Mouse (Mus musculus) heart, embryonic 10.5 days (tissue): ENCODE results near the gene Ccdc71l. TPM values are rescaled to one million over a fixed set of nuclear protein-coding genes. Genes with fewer than 3 reads are reported as not detected.

ENCODE experiments used
- DNase-seq: peaks from one replicate; pipeline ENCODE4 v3.0.0-alpha.2; 2017; ENCODE audit warnings: low spot score
- H3K27ac ChIP-seq: fragments of 300-500 bp; sonication (generic); 2 replicates; pipeline ENCODE4 v1.5.1; 2016; ENCODE audit warnings: mild to moderate bottlenecking
- H3K27me3 ChIP-seq: fragments of 300-500 bp; sonication (generic); 2 replicates; pipeline ENCODE4 v1.6.1; 2016; ENCODE audit warnings: mild to moderate bottlenecking; ENCODE audit not compliant: poor library complexity, insufficient read depth, severe bottlenecking
- H3K36me3 ChIP-seq: fragments of 300-500 bp; sonication (generic); 2 replicates; pipeline ENCODE4 v1.6.1; 2016; ENCODE audit warnings: mild to moderate bottlenecking, moderate library complexity
- H3K4me1 ChIP-seq: fragments of 300-500 bp; sonication (generic); 2 replicates; pipeline ENCODE4 v1.6.1; 2016; ENCODE audit warnings: mild to moderate bottlenecking
- H3K4me3 ChIP-seq: fragments of 300-500 bp; sonication (generic); 2 replicates; pipeline ENCODE4 v1.5.1; 2016; ENCODE audit warnings: mild to moderate bottlenecking, moderate library complexity
- H3K9me3 ChIP-seq: fragments of 300-500 bp; sonication (generic); 2 replicates; pipeline ENCODE4 v1.6.1; 2016; ENCODE audit warnings: mild to moderate bottlenecking, moderate library complexity
- WGBS: fragments of 180-500 bp; shearing (Covaris S2); methylation state at CpG from one replicate; pipeline ENCODE4 v1.1.7; 2016; 5-methylcytosine and 5-hydroxymethylcytosine counted together
- polyA plus RNA-seq: library from polyadenylated mRNA; unstranded; fragments of >200 nt; fragmentation: Nextera tagmentation; extraction: Ambion mirVana; gene quantifications from 2 replicates; pipeline ENCODE4 v1.2.1, GENCODE M21; 2016

Gene Ccdc71l
- 2.2 and 3.2 TPM in 2 replicates for polyA plus RNA-seq

DNA sequence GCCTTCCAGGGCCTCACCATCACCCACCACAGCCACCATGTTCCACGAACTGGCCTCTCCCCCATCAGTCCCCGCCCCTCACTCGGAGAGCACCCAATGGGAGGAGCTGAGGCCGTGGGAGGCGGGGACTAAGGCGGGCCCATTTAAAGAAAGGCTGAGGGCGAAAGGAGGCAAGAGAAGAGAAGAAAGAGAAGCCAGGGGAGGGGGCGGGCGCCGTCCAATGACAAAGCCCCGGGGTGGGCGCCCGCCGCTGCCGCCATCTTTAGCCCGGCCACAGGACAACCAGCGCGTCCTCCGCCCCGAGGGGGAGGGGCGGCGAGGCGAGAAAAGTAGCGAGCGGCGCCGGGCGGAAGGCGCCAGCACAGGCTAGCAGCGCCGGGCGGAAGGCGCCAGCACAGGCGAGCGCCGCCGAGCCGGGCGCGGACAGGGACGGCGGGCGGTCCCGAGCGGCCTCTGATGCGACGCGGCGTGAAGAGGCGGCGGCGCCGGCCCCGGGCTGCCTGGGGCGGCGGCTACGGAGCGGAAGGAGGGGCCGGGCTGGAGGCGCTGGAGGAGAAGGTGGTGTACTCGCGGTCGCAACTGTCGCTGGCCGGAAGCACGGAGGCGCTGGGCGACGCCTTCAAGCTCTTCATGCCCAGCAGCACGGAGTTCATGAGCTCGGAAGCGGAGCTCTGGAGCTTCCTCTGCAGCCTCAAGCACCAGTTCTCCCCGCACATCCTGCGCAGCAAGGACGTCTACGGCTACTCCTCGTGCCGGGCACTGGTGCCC lies at the start of gene Ccdc71l:
TSS of gene Ccdc71l (plus strand) at position 177 of the 768 bp plus-strand sequence.
- Histone ChIP-seq H3K4me1 (peaks cover 4% of the 10 kb centered on the region; the same call in 1 of the 2 replicates), H3K36me3 (no peaks in the 10 kb centered on the region; the same call in 1 of the 2 replicates), H3K4me3 (peak within 1 kb of the TSS; percentile 91), H3K27ac (peak within 1 kb of the TSS; percentile 97), H3K27me3 (no peaks in the 10 kb centered on the region), H3K9me3 (no peaks in the 10 kb centered on the region)
- peak; percentile 94 for DNase-seq
- WGBS = under 1% methylated on average over 77 of the region's 78 CpGs

DNA sequence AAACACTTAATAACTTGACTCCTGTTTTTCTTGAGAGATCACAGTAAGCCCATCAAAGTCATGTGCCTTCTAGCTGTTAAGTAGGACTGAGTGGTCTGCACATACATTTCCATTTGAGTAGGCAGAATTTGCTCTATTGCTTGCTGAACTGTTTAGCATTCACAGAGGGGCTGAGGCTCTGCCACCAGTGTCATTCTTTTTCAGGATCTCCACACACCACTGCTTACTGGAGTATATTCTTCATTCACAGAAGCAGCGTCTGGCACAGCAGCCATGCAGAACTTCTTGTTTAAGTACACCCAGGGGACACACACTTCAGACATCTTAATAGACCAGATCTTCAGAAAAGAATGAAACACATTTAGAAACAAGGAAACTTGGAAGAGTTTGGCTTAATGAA lies 39.4 kb upstream of the Ccdc71l start:
- no peaks in the 10 kb centered on the region for H3K9me3 ChIP-seq
- H3K4me1 ChIP-seq = no peaks in the 10 kb centered on the region
- no peak overlapping the region for H3K27ac ChIP-seq
- 67% methylated on average over 1 of the region's 1 CpGs for WGBS
- no peak for DNase-seq
- no peaks in the 10 kb centered on the region for H3K27me3 ChIP-seq
- H3K4me3 ChIP-seq = no peak overlapping the region
- H3K36me3 ChIP-seq = no peaks in the 10 kb centered on the region

DNA sequence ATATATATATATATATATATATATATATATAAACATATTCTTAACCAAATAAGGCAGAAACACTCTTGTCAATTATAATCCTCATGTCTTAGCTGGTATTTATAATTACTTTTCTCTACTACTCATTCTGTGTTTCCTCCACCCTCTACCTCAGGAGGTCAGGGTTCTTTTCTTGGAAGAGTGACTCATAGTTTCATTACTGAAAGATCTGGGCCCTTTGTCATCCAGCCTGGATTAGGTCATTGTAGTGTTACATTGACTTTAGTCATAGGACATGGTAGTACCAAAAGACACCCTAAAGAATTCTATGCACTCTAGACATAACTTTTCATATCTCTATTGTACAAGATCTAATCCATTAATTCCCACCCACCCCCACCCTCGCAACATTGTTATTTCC lies 35.0 kb upstream of the Ccdc71l start:
- 81% methylated on average over 1 of the region's 1 CpGs for WGBS

DNA sequence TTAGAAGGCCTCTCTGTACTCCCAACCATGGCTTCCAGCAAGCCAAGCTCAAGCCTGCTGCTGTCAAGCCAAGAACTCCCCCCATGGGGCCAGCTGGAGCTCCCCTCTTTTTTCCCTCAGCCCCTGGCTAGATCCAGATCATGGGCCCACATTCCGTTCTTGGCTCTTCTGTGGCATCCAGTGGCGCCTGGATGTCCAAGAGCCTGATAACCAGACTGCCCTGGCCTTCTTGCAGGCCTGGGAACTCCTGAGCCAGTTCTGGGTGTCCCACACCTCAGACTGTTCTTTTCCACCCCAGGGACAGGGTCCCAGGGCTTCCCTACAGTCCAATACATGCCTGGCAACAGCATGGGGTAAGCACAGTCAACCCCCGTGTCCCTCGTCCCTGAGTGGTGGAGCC lies 32.4 kb upstream of the Ccdc71l start:
- H3K36me3 ChIP-seq = no peaks in the 10 kb centered on the region
- WGBS = 80% methylated on average over 4 of the region's 4 CpGs
- no peak overlapping the region for H3K4me3 ChIP-seq
- H3K27me3 ChIP-seq = no peaks in the 10 kb centered on the region
- no peak for DNase-seq
- H3K27ac ChIP-seq = no peak overlapping the region
- H3K4me1 ChIP-seq = no peaks in the 10 kb centered on the region
- H3K9me3 ChIP-seq = no peaks in the 10 kb centered on the region

More for the DNA sequence above, 35.0 kb upstream of the Ccdc71l start:
- no peaks in the 10 kb centered on the region for H3K36me3 ChIP-seq
- H3K27me3 ChIP-seq = no peaks in the 10 kb centered on the region
- no peak overlapping the region for H3K4me3 ChIP-seq
- H3K4me1 ChIP-seq = no peaks in the 10 kb centered on the region
- no peak for DNase-seq
- no peaks in the 10 kb centered on the region for H3K9me3 ChIP-seq
- H3K27ac ChIP-seq = no peak overlapping the region

DNA sequence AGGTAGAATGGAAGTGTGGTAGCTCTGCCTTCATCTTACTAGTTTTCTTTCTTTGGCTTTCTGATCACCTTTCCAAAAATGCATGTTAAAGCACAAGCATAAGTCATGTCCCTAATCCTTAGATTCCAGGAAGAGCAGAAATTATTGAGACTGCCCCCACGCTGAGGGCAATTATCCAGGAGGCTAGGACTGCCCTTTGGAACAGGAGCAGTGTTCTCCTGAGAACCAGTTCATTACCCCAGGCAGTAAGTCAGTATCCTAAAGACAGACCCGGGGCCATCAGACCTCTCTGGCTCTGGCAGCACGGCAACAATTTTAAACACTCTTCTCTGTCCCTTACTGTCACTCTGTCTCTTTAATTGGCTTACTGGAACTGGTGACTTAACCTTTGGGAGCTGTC lies 30.0 kb upstream of the Ccdc71l start:
- 83% methylated on average over 3 of the region's 3 CpGs for WGBS
- no peak overlapping the region for H3K4me3 ChIP-seq
- no peaks in the 10 kb centered on the region for H3K9me3 ChIP-seq
- no peak for DNase-seq
- no peaks in the 10 kb centered on the region for H3K4me1 ChIP-seq
- no peaks in the 10 kb centered on the region for H3K27me3 ChIP-seq
- H3K27ac ChIP-seq = no peak overlapping the region
- H3K36me3 ChIP-seq = no peaks in the 10 kb centered on the region

DNA sequence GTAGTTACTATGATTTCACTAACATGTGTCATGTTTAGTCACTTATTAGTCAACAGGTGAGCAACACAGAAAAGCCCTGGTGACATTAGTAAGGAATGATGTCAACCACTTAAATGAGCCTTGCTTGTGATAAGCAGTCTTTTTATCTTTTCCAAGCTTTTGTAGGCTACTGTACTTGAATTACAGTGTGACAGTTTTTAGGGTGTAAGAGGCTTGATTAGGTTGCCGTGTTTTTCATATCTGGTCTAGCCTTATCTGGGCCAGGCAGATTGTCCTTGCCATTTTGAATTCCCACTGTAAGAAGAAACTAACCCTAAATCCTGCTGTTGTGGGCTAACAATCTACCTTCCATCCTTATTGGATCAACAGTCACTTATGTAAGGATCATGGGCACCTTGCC lies 26.6 kb upstream of the Ccdc71l start:
- Histone ChIP-seq H3K27me3 (no peaks in the 10 kb centered on the region), H3K9me3 (peaks cover 3% of the 10 kb centered on the region; the same call in 1 of the 2 replicates), H3K36me3 (no peaks in the 10 kb centered on the region), H3K4me3 (no peak overlapping the region), H3K4me1 (no peaks in the 10 kb centered on the region), H3K27ac (no peak overlapping the region)
- 37% methylated on average over 1 of the region's 1 CpGs for WGBS
- DNase-seq = no peak

DNA sequence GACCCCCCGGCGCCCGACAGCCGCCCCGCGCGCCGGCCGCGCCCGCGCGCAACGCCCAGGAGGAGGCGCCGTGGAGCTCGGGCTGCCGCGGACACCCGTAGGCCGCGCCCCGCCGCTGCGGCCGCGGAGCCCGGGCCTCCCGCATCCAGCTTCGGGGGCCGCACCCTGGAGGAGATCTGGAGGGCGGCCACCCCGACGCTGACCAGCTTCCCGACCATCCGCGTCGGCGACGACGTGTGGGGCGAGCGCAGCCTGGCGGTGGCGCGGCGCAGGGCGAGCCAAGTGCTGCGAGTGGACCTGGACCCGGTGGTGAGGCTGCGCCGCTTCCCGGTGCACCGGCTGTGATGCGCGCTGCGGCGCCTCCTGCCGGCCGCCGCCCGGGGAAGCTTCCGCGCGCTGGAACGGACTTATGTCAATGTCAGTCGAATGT lies 807 bp downstream of the Ccdc71l start:
- Histone ChIP-seq H3K27me3 (no peaks in the 10 kb centered on the region), H3K36me3 (no peaks in the 10 kb centered on the region; the same call in 1 of the 2 replicates), H3K4me3 (peak overlapping the region; percentile 91), H3K4me1 (peaks cover 4% of the 10 kb centered on the region; the same call in 1 of the 2 replicates), H3K27ac (peak overlapping the region; percentile 97), H3K9me3 (no peaks in the 10 kb centered on the region)
- DNase-seq = peak; percentile 94
- WGBS = under 1% methylated on average over 67 of the region's 67 CpGs

DNA sequence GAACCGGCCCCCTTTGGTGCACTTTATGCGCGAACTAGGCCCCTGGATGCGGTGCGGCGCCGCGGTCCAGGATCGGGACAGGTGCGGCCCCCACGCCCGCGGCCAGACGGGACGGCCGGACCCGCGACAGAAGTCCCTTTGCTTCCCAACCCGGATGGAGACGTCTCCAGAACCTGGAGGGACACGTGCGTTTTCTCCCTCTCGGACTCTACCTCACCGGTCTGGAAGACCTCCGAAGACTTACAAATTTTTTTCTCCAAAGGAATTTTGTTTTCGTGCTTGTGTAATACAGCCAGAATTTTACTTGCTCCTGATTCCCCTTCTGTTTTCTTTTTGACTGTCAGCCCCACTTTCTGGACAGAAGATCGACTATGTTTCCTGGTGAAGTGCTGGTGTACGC lies 1.2 kb downstream of the Ccdc71l start:
- Histone ChIP-seq H3K9me3 (no peaks in the 10 kb centered on the region), H3K27me3 (no peaks in the 10 kb centered on the region), H3K36me3 (no peaks in the 10 kb centered on the region; the same call in 1 of the 2 replicates), H3K4me3 (peak overlapping the region; percentile 91), H3K4me1 (peaks cover 4% of the 10 kb centered on the region; the same call in 1 of the 2 replicates), H3K27ac (peak overlapping the region; percentile 97)
- no peak for DNase-seq
- 5% methylated on average over 28 of the region's 28 CpGs for WGBS

DNA sequence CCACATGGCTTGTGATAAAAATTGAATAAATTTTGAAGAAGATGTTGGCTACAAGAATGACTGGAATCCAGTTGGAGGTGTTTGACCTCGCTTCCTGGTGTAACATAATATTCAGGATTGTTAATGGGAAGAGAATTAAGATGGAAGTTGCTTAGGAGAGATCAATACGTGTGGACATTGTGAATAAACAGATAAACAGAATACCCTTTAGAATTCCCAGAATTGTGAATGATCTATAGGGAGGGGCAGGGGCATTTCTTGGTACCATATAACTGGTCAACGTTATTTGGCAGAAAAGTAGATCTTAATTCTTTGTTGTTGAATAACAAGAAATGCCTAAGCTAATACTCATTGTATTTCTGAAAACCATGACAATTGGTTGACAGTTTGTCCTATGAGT lies 2.0 kb downstream of the Ccdc71l start:
- H3K4me1 ChIP-seq = peaks cover 4% of the 10 kb centered on the region; the same call in 1 of the 2 replicates

DNA sequence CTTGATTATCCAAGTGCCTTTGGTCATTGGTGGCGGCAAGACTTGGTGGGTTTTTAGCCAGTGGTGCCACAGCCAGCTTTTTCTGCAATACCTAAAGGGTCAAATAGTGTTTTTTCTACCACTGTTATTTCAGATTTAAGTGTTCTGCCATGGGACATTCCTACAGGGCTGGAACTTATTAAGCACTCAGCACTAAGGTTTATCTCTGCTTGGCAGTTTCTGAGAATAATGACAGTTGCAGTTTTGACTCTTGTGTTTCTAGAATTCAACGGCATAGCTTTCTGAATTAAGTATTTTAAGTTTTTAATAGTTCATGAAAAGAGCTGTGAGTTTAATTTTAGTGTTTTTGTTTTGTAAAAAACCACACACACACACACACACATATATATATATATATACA lies 2.5 kb downstream of the Ccdc71l start:
- Histone ChIP-seq H3K27me3 (no peaks in the 10 kb centered on the region), H3K9me3 (no peaks in the 10 kb centered on the region), H3K36me3 (no peaks in the 10 kb centered on the region; the same call in 1 of the 2 replicates), H3K4me1 (peaks cover 4% of the 10 kb centered on the region; the same call in 1 of the 2 replicates), H3K27ac (no peak overlapping the region), H3K4me3 (peak overlapping the region; percentile 91)
- 85% methylated on average over 2 of the region's 2 CpGs for WGBS
- no peak for DNase-seq

More for the DNA sequence above, 2.0 kb downstream of the Ccdc71l start:
- no peaks in the 10 kb centered on the region for H3K9me3 ChIP-seq
- 80% methylated on average over 3 of the region's 3 CpGs for WGBS
- no peaks in the 10 kb centered on the region; the same call in 1 of the 2 replicates for H3K36me3 ChIP-seq
- no peak for DNase-seq
- no peak overlapping the region for H3K27ac ChIP-seq
- H3K27me3 ChIP-seq = no peaks in the 10 kb centered on the region
- peak overlapping the region; percentile 91 for H3K4me3 ChIP-seq

DNA sequence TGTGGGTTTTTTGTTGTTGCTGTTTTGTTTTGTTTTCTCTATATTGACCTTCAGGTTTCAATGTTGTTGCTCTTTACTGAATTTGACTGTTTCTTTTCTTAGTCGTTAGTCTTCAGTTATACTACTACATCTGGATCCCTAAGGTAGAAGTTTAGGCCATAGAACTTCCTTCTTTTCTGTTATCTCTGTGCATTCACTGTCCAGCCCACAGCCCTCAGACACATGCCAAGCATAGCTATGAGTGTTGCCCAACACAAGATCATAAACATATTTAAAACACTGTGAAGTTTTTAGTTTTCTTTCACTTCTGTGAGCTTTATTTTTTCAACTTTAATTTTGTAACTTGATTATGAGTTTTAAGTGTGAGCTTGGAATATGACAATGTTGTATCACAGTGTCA lies 41.0 kb downstream of the Ccdc71l start:
- Histone ChIP-seq H3K27ac (no peak overlapping the region), H3K9me3 (no peaks in the 10 kb centered on the region), H3K4me3 (no peak overlapping the region), H3K36me3 (no peaks in the 10 kb centered on the region), H3K27me3 (no peaks in the 10 kb centered on the region), H3K4me1 (no peaks in the 10 kb centered on the region)
- DNase-seq = no peak
- 75% methylated on average over 1 of the region's 1 CpGs for WGBS

DNA sequence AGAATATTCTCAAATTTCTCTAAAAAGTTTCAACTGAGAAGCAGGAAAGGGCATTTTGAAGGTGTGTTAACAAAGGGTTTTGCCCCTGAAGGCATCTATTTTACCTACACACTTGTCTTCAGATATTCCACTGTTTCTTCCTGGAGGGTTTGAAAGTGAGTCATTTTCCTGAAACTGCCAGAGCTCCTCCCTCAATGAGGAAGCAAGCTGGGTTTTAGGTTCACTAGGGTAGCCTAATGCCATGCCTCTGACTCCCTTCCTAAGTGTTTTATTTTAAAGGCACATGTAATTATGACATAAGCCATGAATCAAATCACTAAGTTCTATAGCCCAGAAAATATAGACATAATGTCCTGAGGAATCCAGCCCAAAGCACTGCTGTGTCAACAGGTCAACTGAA lies 49.3 kb downstream of the Ccdc71l start:
- Histone ChIP-seq H3K27ac (no peak overlapping the region), H3K27me3 (no peaks in the 10 kb centered on the region), H3K36me3 (no peaks in the 10 kb centered on the region), H3K4me3 (no peak overlapping the region), H3K9me3 (no peaks in the 10 kb centered on the region), H3K4me1 (no peaks in the 10 kb centered on the region)
- no peak for DNase-seq

DNA sequence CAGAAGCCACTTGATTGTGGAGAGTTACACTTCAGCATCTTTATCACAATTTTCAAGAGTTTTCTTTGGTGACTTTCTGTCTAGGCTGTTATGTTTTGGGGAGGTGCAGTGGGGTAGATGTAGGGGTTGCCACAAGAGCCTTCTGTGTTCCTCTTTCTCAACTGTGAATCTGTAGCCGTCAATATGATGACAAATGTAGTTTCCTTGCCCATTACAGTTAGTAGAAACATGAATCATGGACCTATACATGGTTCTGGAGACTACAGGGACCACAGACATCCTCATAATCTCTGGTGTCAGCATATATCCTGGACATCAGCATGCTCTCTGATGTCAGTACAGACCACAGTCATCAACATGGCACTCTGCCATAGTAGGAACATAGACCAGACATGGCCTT lies 52.5 kb downstream of the Ccdc71l start:
- Histone ChIP-seq H3K4me1 (no peaks in the 10 kb centered on the region), H3K9me3 (no peaks in the 10 kb centered on the region)
- 55% methylated on average over 1 of the region's 1 CpGs for WGBS

More for the DNA sequence above, 52.5 kb downstream of the Ccdc71l start:
- DNase-seq = no peak
- Histone ChIP-seq H3K27me3 (no peaks in the 10 kb centered on the region), H3K4me3 (no peak overlapping the region), H3K36me3 (no peaks in the 10 kb centered on the region), H3K27ac (no peak overlapping the region)
